Mouse (Mus musculus) ES-Bruce4 (cell line): ENCODE results near the gene H2-Oa. TPM values are rescaled to one million over a fixed set of nuclear protein-coding genes. Genes with fewer than 3 reads are reported as not detected.

ENCODE experiments used
- H3K27ac ChIP-seq: 2 replicates; pipeline ENCODE4 v1.5.1; 2012; ENCODE audit warnings: low read length, inconsistent platforms; ENCODE audit not compliant: insufficient read depth
- H3K27me3 ChIP-seq: 2 replicates; pipeline ENCODE4 v1.6.1; 2012; ENCODE audit warnings: mild to moderate bottlenecking, low read length, inconsistent platforms; ENCODE audit not compliant: control insufficient read depth, poor library complexity, insufficient read depth, severe bottlenecking
- H3K36me3 ChIP-seq: 2 replicates; pipeline ENCODE4 v1.6.1; 2012; ENCODE audit warnings: inconsistent platforms, mild to moderate bottlenecking, low read length, moderate library complexity; ENCODE audit not compliant: control insufficient read depth, poor library complexity, insufficient read depth, severe bottlenecking
- H3K4me1 ChIP-seq: one replicate; pipeline ENCODE4 v1.8.1; 2011; ENCODE audit warnings: low read length; ENCODE audit not compliant: control insufficient read depth, insufficient read depth
- H3K4me3 ChIP-seq: 2 replicates; pipeline ENCODE4 v1.5.1; 2011; ENCODE audit warnings: low read depth, mild to moderate bottlenecking, low read length
- H3K9ac ChIP-seq: 2 replicates; pipeline ENCODE4 v1.6.1; 2012; ENCODE audit warnings: low read depth, mild to moderate bottlenecking, inconsistent platforms; ENCODE audit not compliant: poor library complexity, severe bottlenecking
- H3K9me3 ChIP-seq: replicated peaks from 2 replicates; pipeline ENCODE4 v1.6.1; 2012; ENCODE audit warnings: mild to moderate bottlenecking, low read length, inconsistent platforms; ENCODE audit not compliant: control insufficient read depth, poor library complexity, insufficient read depth, severe bottlenecking
- CTCF ChIP-seq: IDR thresholded peaks from one replicate; pipeline ENCODE4 v1.8.1; 2011; ENCODE audit warnings: low read depth, low read length
- EP300 ChIP-seq: IDR thresholded peaks from 2 replicates; pipeline ENCODE4 v1.6.1; 2011; ENCODE audit warnings: low read depth, low read length; ENCODE audit not compliant: insufficient read depth
- POLR2A ChIP-seq: IDR thresholded peaks from one replicate; pipeline ENCODE4 v1.8.1; 2011; ENCODE audit warnings: low read length; ENCODE audit not compliant: insufficient read depth
- polyA plus RNA-seq: library from polyadenylated mRNA; stranded (reverse); fragments of >200 nt; gene quantifications from 2 replicates; pipeline ENCODE4 v1.2.4, GENCODE M21; 2011; ENCODE audit warnings: low read depth; ENCODE audit not compliant: missing spikeins, insufficient read depth, insufficient read length

H2-Oa gene
- polyA plus RNA-seq, 1 experiment = not detected

DNA sequence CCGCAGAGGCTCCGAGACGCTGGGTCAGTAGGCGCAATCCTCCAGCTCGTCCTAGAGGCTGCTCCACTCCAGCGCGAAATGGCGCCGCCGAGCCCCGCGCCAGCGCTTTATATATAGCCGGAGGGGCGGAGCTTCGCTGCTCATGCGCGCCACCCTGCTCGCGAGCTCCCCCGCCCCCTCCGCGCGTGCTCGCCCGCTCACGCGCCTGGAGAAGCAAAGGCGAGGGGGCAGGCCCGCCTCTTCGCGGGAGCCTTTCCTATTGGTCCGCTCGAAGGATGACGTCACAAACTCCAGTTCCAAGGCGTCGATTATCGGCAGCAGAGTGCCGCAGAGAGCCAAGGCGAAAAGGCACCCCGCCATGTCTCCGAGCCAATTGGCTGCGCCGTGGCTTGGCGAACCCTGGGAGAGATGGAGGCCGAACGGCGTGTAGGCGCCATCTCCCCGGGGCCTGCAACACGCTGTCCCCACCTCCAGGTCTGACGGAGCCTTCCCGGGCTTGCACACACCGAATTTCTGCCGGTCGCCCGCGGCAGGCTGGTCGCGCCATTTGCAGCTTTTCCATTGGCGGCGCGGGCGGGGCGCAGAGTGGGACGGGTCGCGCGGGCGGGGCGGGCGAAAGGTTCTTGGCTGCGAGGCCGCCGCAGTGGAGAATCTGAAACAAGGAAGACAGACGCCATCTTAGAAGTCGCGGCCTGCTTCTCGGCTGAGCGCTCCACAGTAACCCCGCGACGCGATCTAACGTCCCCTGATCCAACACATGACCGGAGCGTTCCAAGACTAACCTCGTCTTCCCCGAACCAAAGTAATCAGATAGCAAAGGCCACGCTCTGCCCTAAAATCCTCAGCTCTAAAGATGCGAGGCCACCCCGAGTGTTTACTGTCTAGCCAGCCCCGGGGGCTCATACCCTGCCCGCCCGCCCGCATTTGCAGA is 27.4 kb downstream of the H2-Oa start, which contains the start of gene H2-DMa:
Gene H2-DMa, plus strand, starts transcription at position 293 of the 931 bp plus-strand sequence.
- Histone ChIP-seq H3K27ac (peak within 1 kb of the TSS; percentile 88), H3K27me3 (no peaks in the 10 kb centered on the region), H3K4me1 (no peaks in the 10 kb centered on the region), H3K4me3 (peak within 1 kb of the TSS; percentile 96), H3K36me3 (peaks cover 47% of the 10 kb centered on the region), H3K9me3 (no peaks in the 10 kb centered on the region), H3K9ac (peak within 1 kb of the TSS; percentile 98)
- no peak for TF ChIP-seq CTCF
- TF ChIP-seq POLR2A = peak; percentile 99
- TF ChIP-seq EP300 = no peak

DNA sequence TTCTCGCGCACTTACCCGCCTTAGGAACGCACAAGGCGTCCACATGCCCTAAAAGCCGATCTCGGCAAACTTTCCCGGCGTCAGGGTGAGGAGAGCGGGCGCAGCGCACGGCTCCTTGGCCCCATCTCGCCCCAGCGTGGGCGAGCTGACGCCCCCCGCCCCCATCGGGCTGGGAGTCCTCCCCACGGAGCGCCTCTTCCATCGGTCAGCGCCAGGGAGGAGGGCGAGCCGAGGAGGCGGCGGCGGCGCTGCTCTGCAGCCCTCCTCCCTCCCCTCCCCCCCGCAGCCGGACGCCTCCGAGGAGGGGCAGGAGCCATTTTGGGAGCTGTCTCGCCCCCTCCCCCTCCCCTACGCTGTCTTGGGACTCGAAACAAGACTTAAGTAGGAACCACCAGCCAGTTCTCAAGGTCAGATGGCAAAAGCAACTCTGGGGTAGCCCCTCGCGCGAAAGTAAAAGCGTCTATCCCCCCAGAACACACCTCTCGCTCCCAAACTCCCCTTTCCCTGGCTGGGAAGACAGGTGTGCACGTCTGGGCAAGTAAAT is 28.1 kb downstream of the H2-Oa start:
- TF ChIP-seq POLR2A (no peak), EP300 (0 out of 2 replicates have a peak, but pooled peaks have one; percentile 33)

DNA sequence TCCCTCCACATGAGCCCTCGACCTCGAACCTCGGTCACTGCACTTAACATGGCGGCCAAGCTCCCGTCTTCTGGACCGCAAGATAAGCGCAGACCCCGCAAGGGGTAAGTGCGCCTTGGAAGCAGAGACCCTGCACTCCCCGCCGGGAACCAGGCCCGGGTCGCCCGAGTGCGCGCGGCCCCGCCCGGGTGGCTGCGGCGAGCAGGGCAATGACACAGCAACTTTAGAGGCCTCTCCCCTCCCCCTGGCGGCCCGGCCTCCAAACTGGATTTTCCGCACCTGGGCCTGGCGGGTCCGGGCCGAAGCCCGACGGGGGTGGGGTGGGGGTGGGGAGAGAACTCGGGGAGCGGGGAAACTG is 28.7 kb downstream of the H2-Oa start:
- peaks cover 34% of the 10 kb centered on the region for H3K36me3 ChIP-seq
- TF ChIP-seq CTCF (no peak), POLR2A (no peak), EP300 (no peak; the same call in 1 of the 2 replicates)
- peak overlapping the region; percentile 98 for H3K9ac ChIP-seq
- H3K9me3 ChIP-seq = no peaks in the 10 kb centered on the region
- H3K27ac ChIP-seq = peak overlapping the region; percentile 88
- peak overlapping the region; percentile 95 for H3K4me3 ChIP-seq
- no peaks in the 10 kb centered on the region for H3K27me3 ChIP-seq
- H3K4me1 ChIP-seq = no peaks in the 10 kb centered on the region

More for the DNA sequence above, 28.1 kb downstream of the H2-Oa start:
- Histone ChIP-seq H3K36me3 (peaks cover 40% of the 10 kb centered on the region), H3K9ac (peak overlapping the region; percentile 98), H3K27ac (peak overlapping the region; percentile 88), H3K4me3 (peak overlapping the region; percentile 95), H3K27me3 (no peaks in the 10 kb centered on the region), H3K9me3 (no peaks in the 10 kb centered on the region), H3K4me1 (no peaks in the 10 kb centered on the region)

DNA sequence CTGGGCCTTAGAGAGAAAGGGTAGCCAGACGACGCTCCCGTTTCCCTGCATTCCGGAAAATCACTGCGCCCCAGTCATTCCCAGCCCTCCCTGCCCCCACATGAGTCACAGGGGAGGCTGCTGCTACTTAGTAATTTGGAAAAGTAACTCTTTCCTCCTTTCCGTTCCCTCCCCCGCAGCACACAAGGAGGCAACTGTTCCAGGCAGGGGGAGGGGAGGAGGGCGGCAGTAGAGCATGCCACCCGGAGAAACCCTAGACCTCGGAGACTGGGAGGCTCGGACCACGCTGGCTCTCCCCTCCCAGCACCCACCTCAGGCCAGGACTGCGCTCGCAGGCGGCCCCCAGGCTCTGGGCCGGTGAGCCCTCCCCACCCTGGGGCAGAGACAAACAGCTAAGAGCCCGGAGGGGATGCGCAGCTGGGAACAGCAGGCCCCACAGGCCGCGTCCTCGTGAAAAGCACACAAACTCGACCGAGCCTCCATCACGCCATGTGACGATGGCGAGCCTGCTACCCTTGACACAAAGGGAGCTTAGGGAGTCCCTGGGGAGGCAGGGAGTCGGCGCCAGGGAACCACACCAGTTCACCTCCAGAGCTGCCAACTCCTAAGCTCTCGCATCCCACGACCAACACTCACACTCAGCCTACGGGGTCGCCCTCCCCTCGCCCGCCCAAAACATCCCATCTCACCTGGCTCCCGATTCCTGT is 29.2 kb downstream of the H2-Oa start:
- Histone ChIP-seq H3K27ac (peak overlapping the region; percentile 85), H3K9me3 (no peaks in the 10 kb centered on the region), H3K36me3 (peaks cover 29% of the 10 kb centered on the region), H3K4me3 (peak overlapping the region; percentile 95), H3K9ac (peak overlapping the region; percentile 98), H3K27me3 (no peaks in the 10 kb centered on the region), H3K4me1 (no peaks in the 10 kb centered on the region)
- no peak for TF ChIP-seq POLR2A
- no peak for TF ChIP-seq EP300
- no peak for TF ChIP-seq CTCF

DNA sequence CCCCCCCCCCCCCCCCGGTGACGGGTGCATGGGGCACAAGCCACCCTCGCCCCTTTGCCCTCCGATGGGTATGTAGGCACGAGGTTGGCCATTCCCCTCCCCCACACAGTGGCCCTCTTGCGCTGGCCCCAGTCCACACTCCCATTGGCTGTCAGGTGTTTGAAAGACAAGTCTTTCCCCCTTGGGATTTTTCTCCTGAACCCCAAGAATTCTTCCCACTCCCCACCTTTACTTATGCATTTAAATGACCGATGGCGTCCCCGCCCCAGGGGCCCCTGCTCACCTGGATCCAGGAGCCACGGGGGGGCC is 29.7 kb downstream of the H2-Oa start:
- TF ChIP-seq CTCF (no peak), POLR2A (no peak), EP300 (no peak)
- Histone ChIP-seq H3K27ac (peak overlapping the region; percentile 66), H3K9me3 (no peaks in the 10 kb centered on the region), H3K4me1 (peaks cover 2% of the 10 kb centered on the region), H3K27me3 (no peaks in the 10 kb centered on the region), H3K9ac (peak overlapping the region; percentile 98), H3K4me3 (peak overlapping the region; percentile 95), H3K36me3 (peaks cover 24% of the 10 kb centered on the region)
